Mouse (Mus musculus): ENCODE measurements at regions not wholly inside any gene's neighbourhood (a gene's known extent, or its start where the extent isn't known, plus 50 kb on each side); places are given as distances from the start of the nearest gene placed in this dataset.
A peak's percentile ranks its signal among the peaks of the same experiment; 100 is the strongest.

DNA sequence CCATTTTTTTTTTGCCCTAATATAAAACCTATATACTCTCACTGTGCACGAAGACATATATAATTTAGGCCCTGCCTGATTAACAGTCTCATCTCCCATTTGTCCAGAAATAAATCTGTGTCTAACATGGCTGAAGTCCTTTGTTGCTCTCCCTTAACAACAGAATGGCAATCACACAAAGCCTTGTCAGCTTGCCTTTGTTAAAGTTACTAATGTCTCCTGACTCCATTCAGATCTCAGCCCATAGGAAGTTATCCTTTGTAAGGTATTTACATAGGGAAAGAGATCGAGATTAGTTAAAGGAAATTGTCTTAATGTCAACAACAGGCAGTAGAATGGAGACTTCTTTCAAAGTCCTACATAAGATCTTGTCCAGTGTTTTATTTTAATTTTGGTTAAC is 809.2 kb downstream of the Robo1 start:
- no peaks in the 10 kb centered on the region for H3K27me3 ChIP-seq (ENCODE audit: insufficient read depth, low read length)
- no peak overlapping the region for H3K9ac ChIP-seq (replicated peaks; ENCODE audit: low read length)
- H3K4me3 ChIP-seq (ENCODE audit: low read length) = no peak overlapping the region
- ATAC-seq (ENCODE audit: low FRiP score, low TSS enrichment) = no peak
- no peaks in the 10 kb centered on the region for H3K4me1 ChIP-seq (ENCODE audit: insufficient read depth, low read length)
- 62% methylated on average over 2 of the region's 2 CpGs for WGBS
- H3K4me2 ChIP-seq (replicated peaks; ENCODE audit: low read depth, low read length) = no peak overlapping the region
- no peaks in the 10 kb centered on the region for H3K9me3 ChIP-seq (ENCODE audit: low read length)
- no peak overlapping the region for H3K27ac ChIP-seq (ENCODE audit: low read length)
- no peaks in the 10 kb centered on the region for H3K36me3 ChIP-seq (ENCODE audit: insufficient read depth, low read length)

DNA sequence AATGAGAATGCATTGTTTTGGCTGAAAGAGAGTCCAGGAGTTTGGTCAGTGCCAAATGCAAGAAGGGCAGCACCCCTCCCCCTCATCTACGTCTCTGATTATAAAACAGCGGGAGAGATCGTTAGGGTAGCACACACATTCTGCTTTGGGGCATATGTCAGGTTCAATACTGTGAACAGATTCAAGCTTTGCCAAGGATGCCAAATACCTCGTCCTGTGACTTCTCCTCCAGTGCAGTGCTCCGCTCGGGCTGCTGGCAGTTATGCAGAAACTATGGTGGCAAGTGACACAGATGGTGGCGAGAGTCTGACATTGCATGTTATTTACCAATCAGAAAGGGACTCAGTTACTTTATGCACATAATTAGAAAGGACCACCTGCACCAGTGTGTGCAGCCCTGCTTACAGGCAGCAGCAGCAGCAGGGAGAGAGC is 799.9 kb downstream of the Robo1 start:
- 65% methylated on average over 7 of the region's 7 CpGs for WGBS
- no peak overlapping the region for H3K4me3 ChIP-seq (ENCODE audit: low read length)
- H3K9ac ChIP-seq (replicated peaks; ENCODE audit: low read length) = no peak overlapping the region
- no peaks in the 10 kb centered on the region for H3K4me1 ChIP-seq (ENCODE audit: insufficient read depth, low read length)
- H3K9me3 ChIP-seq (ENCODE audit: low read length) = no peaks in the 10 kb centered on the region
- ATAC-seq (ENCODE audit: low FRiP score, low TSS enrichment) = no peak
- no peak overlapping the region for H3K27ac ChIP-seq (ENCODE audit: low read length)
- H3K4me2 ChIP-seq (replicated peaks; ENCODE audit: low read depth, low read length) = no peak overlapping the region
- H3K36me3 ChIP-seq (ENCODE audit: insufficient read depth, low read length) = no peaks in the 10 kb centered on the region
- H3K27me3 ChIP-seq (ENCODE audit: insufficient read depth, low read length) = no peaks in the 10 kb centered on the region

DNA sequence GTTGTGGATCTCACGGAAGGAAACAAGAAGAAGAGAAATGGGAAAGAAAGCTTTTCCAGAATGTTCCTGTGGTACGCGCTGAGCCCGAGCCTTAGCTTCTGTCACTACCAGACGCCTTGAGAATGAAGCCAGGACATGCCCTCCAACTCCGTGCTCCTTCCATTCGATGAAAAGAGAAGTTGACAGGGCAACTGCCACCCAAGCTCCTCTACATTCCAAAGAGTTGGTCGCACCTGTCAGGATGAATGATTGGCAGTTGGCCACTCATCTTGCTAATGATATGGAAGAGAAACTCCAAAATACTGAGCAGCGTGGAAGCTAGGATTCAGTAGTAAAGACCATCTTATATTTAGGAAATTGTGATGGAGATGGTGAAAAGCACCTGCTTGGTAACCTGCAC is 799.5 kb downstream of the Robo1 start:
- Histone ChIP-seq H3K27me3 (ENCODE audit: insufficient read depth, low read length) (no peaks in the 10 kb centered on the region), H3K4me3 (ENCODE audit: low read length) (no peak overlapping the region), H3K9me3 (ENCODE audit: low read length) (no peaks in the 10 kb centered on the region), H3K4me2 (replicated peaks; ENCODE audit: low read depth, low read length) (no peak overlapping the region), H3K4me1 (ENCODE audit: insufficient read depth, low read length) (no peaks in the 10 kb centered on the region), H3K9ac (replicated peaks; ENCODE audit: low read length) (no peak overlapping the region), H3K36me3 (ENCODE audit: insufficient read depth, low read length) (no peaks in the 10 kb centered on the region), H3K27ac (ENCODE audit: low read length) (no peak overlapping the region)
- 85% methylated on average over 9 of the region's 9 CpGs for WGBS
- no peak for ATAC-seq (ENCODE audit: low FRiP score, low TSS enrichment)

DNA sequence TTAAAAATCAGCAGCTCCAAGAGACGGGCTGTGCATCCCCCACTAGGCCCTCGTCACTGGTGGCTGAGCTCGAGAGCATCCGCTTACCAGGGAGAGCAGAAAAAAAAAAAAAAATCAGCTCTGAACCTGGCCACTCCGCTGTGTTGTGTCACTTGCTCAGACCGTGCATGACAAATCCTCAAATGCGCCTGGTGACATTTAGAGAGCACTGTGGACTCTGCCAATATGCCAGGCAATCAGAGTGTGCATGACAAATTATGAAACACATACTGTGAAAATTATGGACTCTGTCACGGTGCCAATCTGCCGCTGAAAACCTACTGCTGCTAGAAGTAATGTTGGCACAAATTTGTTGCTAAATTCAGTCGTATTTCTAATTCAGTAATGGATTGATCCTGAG is 797.4 kb downstream of the Robo1 start:
- no peak overlapping the region for H3K4me2 ChIP-seq (replicated peaks; ENCODE audit: low read depth, low read length)
- no peak for ATAC-seq (ENCODE audit: low FRiP score, low TSS enrichment)
- WGBS = 55% methylated on average over 10 of the region's 10 CpGs

DNA sequence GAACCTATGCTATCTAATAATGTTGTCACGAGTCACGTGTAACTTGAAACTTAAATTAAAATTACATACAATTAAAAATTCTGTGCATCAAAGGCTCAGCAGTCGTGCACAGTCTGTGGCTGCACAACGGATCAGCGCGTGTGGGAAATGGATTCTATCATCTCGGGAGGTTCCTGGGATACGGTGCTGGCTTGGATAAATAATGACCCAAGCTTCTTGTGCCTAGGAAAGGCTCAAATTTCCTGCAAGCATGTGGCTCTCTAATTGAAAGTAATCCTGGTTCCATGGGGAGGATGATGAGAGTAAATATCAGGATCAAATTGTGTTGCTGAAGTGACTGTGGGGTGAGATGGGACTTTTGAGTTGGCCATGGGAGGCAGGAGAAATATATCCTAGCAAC is 792.2 kb downstream of the Robo1 start:
- H3K36me3 ChIP-seq (ENCODE audit: insufficient read depth, low read length) = no peaks in the 10 kb centered on the region
- no peak overlapping the region for H3K9ac ChIP-seq (replicated peaks; ENCODE audit: low read length)
- H3K27me3 ChIP-seq (ENCODE audit: insufficient read depth, low read length) = no peaks in the 10 kb centered on the region
- no peaks in the 10 kb centered on the region for H3K9me3 ChIP-seq (ENCODE audit: low read length)
- H3K4me2 ChIP-seq (replicated peaks; ENCODE audit: low read depth, low read length) = no peak overlapping the region
- no peak overlapping the region for H3K4me3 ChIP-seq (ENCODE audit: low read length)
- H3K4me1 ChIP-seq (ENCODE audit: insufficient read depth, low read length) = peaks cover 17% of the 10 kb centered on the region
- WGBS = 37% methylated on average over 8 of the region's 8 CpGs
- peak; percentile 72; the same call in 1 of the 2 replicates for ATAC-seq (ENCODE audit: low FRiP score, low TSS enrichment)
- H3K27ac ChIP-seq (ENCODE audit: low read length) = no peak overlapping the region

More for the DNA sequence above, 797.4 kb downstream of the Robo1 start:
- Histone ChIP-seq H3K27ac (ENCODE audit: low read length) (no peak overlapping the region), H3K27me3 (ENCODE audit: insufficient read depth, low read length) (no peaks in the 10 kb centered on the region), H3K4me1 (ENCODE audit: insufficient read depth, low read length) (no peaks in the 10 kb centered on the region), H3K9ac (replicated peaks; ENCODE audit: low read length) (no peak overlapping the region), H3K36me3 (ENCODE audit: insufficient read depth, low read length) (no peaks in the 10 kb centered on the region), H3K4me3 (ENCODE audit: low read length) (no peak overlapping the region), H3K9me3 (ENCODE audit: low read length) (no peaks in the 10 kb centered on the region)

DNA sequence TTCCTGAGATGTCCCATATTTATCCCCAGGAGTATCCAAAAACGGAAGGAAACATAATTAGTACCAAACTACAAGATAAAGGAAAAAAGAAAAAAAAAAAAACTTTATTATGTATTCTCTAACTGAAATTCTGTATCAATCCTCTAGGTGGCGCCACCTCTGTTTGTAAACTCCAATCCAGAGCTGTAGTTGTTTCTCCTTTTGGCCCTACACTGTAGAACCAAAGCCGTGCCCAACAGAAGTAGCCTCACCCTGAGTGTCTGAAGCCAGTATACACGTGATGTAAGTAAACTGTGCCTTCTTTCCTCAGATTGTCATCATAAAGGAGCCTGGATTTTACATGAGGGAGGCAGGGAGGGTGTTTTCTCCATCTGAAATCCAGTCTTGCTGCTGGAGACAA is 790.7 kb downstream of the Robo1 start:
- Histone ChIP-seq H3K4me1 (ENCODE audit: insufficient read depth, low read length) (peaks cover 17% of the 10 kb centered on the region), H3K4me2 (replicated peaks; ENCODE audit: low read depth, low read length) (no peak overlapping the region), H3K4me3 (ENCODE audit: low read length) (no peak overlapping the region), H3K27ac (ENCODE audit: low read length) (no peak overlapping the region), H3K9me3 (ENCODE audit: low read length) (no peaks in the 10 kb centered on the region), H3K9ac (replicated peaks; ENCODE audit: low read length) (no peak overlapping the region), H3K27me3 (ENCODE audit: insufficient read depth, low read length) (no peaks in the 10 kb centered on the region), H3K36me3 (ENCODE audit: insufficient read depth, low read length) (no peaks in the 10 kb centered on the region)
- ATAC-seq (ENCODE audit: low FRiP score, low TSS enrichment) = peak; percentile 67; the same call in 1 of the 2 replicates
- 23% methylated on average over 4 of the region's 4 CpGs for WGBS

DNA sequence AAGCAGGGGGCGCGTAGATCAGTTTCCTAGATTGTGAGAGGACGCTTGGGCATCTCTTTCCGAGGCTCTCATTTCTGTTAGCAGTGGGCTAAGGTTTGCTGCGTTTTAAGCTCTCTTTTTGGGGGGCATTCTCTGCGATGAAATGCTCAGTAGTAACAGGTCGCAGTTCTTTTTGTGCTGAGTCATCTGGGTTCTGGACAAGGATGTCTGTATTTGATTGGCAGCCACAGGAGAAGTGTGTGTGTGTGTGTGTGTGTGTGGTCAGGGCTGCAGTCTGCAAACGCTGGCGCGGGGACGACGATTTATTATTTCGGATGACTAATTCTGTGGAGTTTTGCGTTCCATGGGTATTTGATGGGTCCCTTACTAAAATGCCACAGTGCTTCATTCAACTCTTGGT is 789.1 kb downstream of the Robo1 start:
- Histone ChIP-seq H3K9me3 (ENCODE audit: low read length) (no peaks in the 10 kb centered on the region), H3K4me2 (replicated peaks; ENCODE audit: low read depth, low read length) (peak overlapping the region; percentile 40), H3K27me3 (ENCODE audit: insufficient read depth, low read length) (no peaks in the 10 kb centered on the region), H3K4me1 (ENCODE audit: insufficient read depth, low read length) (peaks cover 17% of the 10 kb centered on the region), H3K27ac (ENCODE audit: low read length) (0 out of 2 replicates have a peak overlapping the region, but pooled peaks have one; percentile 25), H3K4me3 (ENCODE audit: low read length) (no peak overlapping the region), H3K36me3 (ENCODE audit: insufficient read depth, low read length) (no peaks in the 10 kb centered on the region), H3K9ac (replicated peaks; ENCODE audit: low read length) (no peak overlapping the region)
- no peak for ATAC-seq (ENCODE audit: low FRiP score, low TSS enrichment)
- WGBS = 19% methylated on average over 14 of the region's 14 CpGs

DNA sequence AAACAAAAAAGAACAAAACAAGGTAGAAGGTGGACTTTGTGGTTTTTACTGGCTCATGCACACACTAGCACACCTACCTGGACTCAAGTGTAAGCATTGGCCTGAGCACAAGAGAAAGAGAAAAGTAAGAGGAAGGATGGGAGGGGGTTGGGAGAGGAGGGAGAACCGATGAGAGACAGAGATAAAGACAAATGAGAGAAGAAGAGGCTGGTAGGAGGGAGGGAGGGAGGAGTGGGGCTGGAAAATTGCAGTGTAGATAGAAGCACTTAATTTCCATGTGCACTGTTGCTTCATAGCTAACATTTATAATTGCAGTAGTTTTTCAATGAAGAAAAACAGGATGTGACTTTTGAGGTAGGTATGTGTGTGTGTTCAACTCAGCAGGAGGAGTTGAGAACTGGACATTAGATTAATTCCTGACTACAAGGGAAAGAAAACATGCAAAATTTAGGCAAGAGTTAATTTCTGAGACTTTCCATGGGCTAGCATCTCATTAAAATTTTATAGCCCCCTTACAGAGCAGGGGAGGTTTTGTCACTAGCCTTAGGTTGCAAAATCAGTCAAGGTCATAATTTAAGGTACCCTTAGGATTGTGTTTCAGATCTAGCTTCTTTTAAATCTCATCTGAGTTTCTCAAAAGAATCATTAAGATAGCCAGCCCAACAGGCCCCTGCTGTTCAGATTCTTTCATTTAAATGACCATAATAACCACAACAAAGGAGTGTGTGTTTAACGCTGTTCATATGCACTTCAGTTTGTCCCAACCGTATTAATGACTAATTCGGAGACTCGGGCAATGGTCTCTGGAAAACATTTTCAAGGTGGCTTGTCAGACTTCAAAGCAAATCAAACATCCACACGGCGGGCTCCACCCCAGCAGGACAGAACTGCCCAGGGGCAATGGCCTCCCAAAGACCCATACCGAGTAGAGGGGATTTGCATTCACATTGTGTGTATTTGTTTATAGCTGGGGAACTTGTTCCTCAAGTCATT is 788.3 kb downstream of the Robo1 start:
- peaks cover 17% of the 10 kb centered on the region for H3K4me1 ChIP-seq (ENCODE audit: insufficient read depth, low read length)
- no peak overlapping the region; the same call in 1 of the 2 replicates for H3K27ac ChIP-seq (ENCODE audit: low read length)
- ATAC-seq (ENCODE audit: low FRiP score, low TSS enrichment) = peak; percentile 55; the same call in 1 of the 2 replicates
- H3K36me3 ChIP-seq (ENCODE audit: insufficient read depth, low read length) = no peaks in the 10 kb centered on the region
- no peaks in the 10 kb centered on the region for H3K27me3 ChIP-seq (ENCODE audit: insufficient read depth, low read length)
- H3K4me2 ChIP-seq (replicated peaks; ENCODE audit: low read depth, low read length) = peak overlapping the region; percentile 40
- no peak overlapping the region for H3K4me3 ChIP-seq (ENCODE audit: low read length)
- 8% methylated on average over 8 of the region's 8 CpGs for WGBS
- H3K9me3 ChIP-seq (ENCODE audit: low read length) = no peaks in the 10 kb centered on the region
- no peak overlapping the region for H3K9ac ChIP-seq (replicated peaks; ENCODE audit: low read length)

Data from kidney, embryonic 16.5 days (tissue).